Mouse (Mus musculus) brain, adult 2 months (tissue): Measurements from ENCODE around the gene Rmnd1.
"Not testable (repeated sequence)": the region's sequence is repeated elsewhere in the genome, so short reads cannot be mapped to it uniquely, and the experiment has no call there.

ENCODE experiments used
- DNase-seq: peaks from one replicate; pipeline ENCODE4 v3.0.0; 2011; ENCODE audit warnings: low read depth, low spot score

The Rmnd1 gene

DNA sequence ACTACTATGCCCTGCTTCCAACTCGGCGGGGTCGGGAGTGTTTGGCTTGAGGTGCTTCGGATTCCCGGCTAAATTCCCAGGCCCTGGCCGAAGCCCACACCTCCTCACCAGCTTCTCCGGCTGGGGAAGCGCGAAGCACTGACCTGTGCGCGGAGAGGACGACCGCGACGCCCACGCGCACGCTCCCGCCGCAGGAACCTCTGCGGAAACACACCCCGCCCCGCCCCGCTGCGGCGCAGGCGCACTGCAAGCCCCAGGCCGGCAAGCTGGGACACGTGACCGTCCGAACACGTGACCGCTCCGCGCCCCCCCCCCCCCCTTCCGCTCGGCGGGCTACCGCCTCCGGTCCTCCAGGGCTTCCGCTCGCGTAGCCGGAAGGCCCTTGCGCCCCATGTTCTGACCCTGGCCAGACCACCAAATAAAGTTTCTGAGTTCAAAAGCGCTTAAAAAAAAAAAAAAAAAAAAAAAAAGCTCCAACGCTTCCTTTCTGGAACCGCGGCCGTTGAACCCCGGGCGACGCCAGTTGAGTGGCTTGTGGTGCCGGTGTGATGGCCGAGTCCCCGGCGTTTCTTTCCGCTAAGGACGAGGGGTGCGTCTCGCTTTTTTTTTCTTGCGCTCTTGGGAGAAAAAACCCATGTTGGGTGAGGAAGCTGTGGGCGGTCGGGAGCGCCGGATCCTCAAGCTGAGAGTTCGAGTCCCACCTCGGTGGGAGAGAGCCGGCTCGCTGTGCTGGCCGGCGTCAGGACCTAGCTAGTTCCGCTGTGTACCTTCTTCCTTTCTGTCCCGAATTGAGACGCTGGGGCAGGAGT, at the start of gene Rmnd1, which contains the start of gene Armt1:
Rmnd1 (minus strand) TSS at position 266 of the 809 bp plus-strand sequence.
Armt1 (plus strand) TSS at position 345 of the 809 bp plus-strand sequence.
- DNase-seq: peak; percentile 99

DNA sequence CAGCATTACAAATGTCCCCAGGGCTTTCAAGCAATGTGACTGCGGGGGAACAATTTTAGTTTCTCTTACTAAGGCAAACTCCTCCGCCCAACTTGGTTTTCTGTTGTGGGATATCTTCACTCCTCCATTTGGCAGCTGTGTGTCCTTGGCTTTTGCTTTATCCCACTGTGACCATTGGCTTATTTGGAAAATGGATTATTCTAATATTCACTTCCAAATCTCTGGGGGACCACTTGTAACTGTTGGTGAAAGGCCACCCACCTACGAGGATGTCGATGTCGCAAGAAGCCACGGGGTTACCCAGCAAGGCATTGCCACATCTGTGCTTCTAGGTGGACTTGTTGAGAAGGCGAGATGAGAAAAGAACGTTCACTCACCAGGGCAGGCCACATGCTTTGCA, 49.5 kb upstream of the Rmnd1 start:
- no peak for DNase-seq

DNA sequence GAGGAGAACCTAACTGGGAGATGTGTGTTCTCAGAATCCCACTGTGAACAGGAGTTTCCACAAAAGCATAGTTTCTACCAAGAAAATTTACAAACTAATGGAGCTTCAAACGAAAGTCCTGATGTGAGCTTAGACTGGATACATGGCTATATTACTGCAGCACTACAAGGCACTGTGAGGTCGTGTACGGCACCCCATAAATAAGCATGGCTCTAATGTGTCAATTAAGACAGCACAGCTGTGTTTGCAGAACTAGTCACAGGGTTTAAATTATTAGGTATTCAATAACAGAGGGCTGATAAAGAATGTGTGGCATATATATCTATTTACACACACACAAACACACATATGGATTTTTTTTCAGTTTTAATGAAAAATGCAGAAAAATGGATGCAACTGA, 48.7 kb upstream of the Rmnd1 start:
- no peak for DNase-seq

DNA sequence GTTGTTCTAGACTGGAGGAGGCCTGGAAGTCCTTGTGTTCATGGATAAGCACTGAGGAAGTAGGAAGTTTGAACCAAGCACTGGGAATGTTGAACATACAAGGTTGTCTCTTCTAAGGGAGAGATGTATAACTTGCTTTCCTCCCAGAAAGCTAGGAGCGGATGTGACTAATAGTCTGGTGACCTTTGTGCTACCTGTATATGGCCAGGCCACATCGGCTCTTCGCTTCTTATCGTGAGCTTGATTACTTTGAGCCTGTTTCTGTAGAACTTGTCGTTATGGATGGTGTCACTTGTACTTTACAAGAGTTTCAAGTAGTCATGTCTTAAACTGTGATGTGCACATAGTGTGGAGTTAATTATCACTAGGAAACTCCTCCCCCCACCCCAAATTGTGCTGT, 44.4 kb upstream of the Rmnd1 start:
- no peak for DNase-seq

DNA sequence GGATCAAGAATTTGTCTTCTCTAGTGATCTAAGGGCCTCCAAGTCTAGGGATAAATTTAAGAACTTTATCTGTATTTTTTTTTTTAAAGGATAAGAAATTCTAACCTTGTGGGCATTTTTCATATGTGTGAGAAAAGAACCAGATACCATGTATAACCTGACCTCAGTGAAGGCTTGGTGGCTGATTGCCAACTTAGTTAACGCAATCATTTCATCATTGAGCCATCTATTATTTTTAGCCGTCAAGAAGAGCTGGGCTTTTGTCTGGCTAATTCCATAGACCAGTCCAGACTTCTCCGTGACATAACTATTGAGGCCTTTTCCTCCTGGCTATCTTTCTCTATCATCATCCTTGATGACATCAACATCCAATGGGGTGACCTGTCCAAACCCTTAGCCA, 43.2 kb upstream of the Rmnd1 start:
- no peak for DNase-seq

DNA sequence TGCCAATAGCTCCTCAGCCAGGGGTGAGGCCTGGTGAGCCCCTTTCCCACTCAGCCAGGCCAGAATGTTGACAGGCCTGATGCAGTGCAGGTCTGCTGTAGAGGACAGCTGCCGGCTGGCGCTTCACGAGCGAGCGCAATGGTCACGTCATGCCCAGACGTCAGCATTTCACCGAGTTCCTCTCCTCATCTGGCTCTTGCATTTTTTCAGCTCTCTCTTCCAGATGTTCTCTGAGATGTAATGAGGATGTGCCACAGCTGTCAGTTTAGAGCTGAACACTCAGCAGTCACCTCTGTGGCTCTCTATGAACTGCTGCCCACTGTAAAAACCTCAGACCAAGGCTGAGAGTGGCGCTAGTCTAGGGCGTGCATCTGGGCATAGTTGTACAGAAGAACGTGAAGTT, 41.4 kb upstream of the Rmnd1 start:
- no peak for DNase-seq

DNA sequence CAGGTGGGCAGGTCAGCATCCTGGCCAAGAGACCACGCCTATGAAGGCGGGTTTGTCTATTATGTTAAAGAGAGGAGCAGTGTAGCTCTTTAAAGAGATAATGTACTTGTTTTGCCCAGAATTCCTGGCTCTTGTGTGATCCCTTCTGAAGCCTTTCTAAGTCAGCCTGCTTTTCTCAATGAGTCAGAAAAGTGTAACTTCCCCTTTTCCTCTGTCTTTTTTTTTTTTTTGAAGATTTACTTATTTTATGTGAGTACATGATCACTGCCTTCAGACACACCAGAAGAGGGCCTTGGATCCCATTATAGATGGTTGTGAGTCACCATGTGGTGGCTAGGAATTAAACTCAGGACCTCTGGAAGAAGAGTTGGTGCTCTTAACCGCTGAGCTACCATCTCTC, 37.2 kb upstream of the Rmnd1 start:
- DNase-seq: no peak

DNA sequence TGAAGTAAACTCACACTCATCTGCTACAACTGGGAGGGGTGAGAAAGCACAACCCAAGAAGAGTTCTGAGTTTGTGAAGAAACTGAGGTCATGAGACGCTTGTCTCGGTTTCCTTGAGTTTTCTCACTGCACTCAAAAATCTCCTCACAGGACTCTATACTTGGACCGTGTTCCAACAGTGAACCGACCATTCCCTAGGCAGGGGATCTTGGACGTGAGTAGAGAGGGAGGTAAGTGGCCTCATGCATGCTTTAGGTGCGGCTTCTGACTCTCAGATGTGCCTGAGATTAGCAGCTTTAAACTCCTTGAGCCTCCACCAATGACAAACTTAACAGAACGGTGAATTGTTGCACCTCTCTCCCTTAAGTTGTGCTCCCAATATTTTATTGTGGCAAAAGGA, 33.6 kb upstream of the Rmnd1 start:
- no peak for DNase-seq

DNA sequence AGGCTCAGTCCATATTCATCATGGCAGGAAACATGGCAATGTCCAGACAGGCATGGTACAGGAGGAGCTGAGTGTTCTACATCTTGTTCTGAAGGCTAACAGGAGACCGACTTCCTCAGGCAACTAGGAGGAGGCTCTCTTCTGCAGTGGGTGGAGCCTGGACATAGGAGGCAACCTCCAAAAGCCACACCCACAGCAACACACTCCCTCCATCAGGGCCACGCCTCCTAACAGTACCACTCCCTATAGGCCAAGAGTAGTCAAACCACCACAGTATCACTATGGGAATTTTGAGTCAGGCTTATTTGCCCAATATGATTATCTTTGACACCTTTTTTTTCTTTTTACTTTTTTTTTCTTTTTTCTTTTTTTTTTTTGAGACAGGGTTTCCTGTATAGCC, 28.0 kb upstream of the Rmnd1 start:
- DNase-seq: no peak

DNA sequence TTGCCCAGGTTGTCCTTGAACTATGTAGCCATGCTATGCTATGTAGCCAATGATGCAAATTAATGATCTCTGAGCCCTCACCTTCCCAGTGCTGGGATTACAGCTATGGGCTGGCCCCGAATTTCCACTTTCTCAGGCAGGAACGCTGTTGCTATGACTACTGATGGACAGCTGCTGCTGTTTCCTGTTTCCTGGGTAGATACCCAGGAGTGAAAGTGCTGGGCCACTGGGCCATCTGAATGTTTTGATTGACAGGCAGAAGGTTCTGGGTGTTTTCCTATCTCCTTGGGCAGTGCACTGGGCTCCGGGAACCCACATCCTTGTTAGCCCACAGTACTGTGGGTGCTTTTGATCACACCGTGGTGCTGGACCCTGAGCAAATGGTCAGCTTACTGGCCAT, 24.2 kb upstream of the Rmnd1 start:
- DNase-seq: no peak

DNA sequence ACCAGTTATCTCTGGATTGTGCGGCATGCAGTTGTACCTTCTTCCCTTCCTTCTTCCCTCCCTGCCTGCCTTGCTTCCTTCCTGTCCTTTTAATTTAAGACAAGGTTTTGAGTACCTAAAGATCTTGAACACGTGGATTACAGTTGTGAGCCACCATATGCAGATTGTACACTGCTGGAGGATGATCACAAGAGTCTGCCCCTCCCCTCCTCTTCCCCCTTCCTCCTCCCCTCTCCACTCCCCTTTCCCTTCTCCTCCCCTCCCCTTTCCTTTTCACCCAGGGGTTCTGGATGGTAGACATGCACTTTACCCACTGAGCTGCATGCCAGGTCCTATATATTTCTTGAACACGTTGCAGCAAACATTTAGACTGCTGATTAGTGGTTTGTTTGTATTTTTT, 3.2 kb upstream of the Rmnd1 start:
- DNase-seq: no peak

DNA sequence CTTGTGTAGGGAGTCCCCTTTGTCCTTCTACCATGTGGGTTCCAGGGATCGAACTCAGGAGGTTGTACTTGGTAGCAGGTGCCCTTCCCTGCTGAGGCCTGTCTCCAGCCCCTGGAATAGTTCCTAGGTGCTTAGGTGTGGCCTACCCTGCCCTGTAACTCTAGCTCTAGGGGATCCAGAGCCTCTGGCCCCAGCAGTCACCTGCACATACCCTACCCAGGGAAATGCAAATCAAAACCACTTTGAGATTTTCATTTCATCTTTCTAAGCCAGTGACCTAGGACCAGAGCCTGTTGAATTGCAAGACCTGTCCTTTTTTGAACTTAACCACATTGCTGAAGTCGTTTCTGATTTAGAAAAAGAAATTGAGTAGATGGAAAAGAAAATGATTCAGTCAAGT, 1.7 kb upstream of the Rmnd1 start:
- DNase-seq: not testable (repeated sequence)

DNA sequence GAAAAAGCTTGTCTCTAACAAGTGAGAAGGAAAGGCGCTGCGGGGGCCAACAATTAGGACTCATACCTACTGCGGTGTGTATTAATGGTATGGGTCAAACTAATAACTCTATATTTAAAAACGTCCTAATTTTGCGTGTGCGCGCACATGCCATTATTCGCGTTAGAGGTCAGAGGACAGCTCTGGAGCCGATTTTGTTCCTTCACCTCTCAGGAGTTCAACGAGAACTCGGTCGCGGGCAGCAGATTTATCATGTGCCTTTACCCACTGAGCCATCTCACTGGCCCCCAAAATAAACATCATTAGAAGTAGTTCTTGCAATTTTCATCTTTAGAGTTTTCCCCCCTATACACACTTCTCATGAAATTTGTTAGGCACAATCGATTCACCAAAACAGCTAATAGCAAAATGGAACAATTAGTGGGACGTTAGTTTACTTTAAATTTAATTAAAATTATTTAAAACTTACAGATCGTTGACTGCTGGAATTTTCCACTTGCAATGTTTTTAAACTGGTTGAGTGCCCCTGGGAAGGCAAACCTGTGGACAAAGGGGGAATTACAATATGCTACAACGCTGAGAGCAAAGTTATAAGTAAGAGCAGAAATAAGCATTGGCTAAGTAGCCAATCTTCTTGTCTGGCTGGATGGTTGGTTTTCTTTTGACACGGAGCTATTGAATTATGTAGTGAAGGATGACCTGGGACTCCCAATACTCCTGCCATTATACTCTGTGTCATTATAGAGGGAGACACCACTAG, 988 bp upstream of the Rmnd1 start:
- no peak for DNase-seq

DNA sequence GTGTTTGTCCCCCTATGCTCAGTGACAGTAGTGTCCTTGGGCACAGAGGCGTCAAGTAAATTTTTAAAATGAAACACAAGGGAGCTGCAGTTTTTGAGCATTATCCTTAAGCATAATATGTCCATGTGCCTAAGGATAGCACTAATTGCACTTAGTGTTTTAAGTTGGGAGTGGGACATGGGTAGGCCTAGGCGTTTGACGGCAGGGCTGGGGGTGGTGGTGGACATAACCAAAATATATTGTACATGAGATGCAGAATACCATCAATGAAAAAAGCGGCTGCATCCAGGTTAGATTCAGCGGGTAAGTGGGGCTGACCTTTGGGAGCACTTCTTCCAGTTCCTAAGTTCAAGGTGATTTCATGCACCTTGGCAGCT, 454 bp downstream of the Rmnd1 start:
- no peak for DNase-seq

DNA sequence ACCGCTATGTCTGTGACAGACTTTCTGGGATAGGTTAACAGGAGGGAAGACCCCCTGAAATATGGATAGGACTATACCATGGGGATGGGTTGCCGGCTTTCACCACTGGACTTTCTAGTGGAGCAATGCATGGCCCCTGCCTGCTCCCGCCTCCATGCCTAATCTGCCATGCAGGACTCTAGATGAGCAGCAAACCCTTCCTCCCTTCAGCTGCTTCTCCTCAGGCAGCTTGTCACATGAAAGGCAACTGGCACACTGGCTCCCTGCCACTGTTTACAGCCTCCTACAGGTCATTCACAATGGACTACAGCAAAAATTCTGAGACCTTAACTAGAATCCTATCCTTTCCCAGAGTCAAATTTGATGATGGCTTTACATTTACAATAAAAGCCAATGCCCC, 1.4 kb downstream of the Rmnd1 start:
- peak; percentile 80 for DNase-seq

DNA sequence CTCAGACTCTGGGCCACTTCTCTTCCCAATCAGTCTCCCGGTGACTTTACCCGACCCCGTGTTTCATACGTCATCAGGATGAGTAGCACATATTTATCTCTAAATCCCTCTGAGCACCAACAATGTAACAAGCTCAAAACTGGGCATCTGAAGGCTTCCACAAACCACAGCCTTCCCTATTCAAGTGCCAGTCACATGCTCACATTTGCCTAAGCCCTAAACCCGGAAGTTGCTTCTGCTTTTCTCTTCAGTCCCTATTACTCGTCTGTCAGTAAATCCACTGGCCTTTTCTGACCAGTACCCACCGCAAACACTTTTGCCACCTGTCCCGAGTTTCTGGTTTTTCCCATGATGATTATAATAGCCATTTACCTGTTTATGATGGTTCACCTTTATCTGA, 1.8 kb downstream of the Rmnd1 start:
- no peak for DNase-seq

DNA sequence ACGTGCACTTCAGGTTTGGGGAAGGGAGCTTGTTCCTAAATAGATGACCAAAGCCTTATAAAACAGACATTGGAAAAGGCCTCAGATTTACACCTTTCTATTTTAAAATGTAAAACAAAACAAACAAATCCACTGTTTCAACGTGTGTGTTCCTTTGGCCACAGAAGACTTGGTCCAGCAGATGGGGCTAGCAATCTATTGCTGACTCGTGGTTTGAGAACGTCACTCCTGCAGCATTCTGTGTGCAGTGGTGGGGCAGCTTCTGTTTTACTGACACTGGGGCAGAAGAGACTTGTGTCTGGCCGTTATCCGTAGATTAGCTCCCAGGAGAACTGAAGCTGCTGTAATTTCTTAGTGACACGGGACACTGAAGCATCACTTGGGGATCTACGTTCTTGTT, 6.9 kb downstream of the Rmnd1 start:
- peak; percentile 50 for DNase-seq

DNA sequence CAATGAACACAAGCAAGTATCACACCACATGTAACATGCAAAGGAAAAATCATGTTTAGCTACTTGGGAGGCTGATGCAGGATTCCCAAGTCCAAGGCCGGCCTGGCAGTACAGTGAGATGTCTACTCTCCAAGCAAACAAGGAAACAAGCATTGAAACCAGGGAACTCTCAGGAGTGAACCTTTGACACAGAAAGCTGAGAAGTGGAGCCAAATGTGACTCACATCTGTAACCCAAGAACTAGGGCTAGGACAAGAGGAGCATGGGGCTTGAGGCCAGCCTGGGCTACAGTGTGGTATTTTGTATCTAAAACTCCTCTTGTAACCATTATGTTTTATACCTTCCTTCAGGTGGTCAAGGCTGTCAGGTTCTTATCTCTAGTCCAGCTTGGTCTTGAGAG, 25.0 kb downstream of the Rmnd1 start:
- DNase-seq: no peak

DNA sequence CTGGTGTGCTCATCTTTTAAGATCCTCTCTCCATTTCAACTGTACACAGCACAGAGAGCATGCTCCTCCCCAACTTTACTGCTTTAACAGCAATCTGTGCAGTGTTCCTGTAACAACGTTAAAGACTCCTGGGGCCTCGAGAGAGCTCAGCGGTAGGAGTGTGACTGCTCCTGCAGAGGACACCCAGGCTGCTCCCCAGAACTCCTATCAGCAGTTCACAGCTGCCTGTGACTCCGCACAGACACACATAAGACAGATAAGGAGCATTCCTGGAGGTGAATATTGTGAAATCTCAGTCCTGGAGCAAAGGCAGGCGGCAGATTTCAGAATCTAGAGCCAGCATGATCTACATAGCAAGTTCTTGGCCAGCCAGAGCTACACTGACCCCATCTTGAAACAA, 26.7 kb downstream of the Rmnd1 start:
- no peak for DNase-seq

DNA sequence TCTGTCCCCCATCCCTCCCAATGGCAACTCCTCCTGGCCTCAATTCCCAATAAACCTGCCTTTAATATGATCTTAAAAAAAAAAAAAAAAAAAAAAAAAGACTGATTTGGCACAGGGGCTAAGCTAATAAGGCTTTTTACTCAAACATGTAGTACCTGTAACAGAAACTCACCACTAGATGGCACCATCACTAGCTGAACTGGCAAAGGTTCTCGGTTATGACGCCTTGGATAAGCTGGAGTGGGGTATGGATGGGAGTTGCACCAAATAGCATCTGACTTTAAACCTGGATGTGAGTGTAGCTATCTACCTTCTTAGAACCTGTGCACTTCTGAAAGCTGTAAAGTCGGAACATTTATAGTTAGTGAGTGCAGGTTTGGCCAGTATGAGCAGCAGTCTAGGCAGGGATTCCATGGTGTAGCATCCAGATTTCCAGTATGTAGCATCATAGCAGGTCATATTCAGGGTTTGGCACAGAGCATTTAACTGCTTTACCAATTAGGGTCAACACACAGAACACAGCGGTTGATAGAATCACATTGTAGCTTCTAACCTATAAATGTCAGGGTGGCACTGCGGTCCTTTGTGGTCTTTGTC, 27.2 kb downstream of the Rmnd1 start:
- DNase-seq: peak; percentile 88

DNA sequence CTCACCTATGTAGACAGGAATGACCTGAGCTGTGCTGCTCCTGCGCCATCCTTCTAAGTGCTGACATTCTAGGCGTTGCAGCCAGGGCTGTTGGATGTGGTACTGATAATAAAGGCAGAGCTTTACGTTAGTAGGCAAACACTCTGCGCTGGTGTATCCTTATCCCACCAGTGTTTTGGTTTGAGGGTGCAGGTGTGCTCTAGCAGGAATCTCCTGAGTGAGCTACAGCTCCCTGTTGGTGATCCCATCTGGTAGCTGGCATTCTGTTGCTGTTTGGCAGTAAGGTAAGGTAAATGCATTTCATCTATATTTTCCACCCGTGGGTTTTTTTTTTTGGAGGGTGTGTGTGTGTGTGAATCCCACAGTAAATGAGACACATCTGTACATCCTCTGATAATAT, 34.1 kb downstream of the Rmnd1 start:
- DNase-seq: peak; percentile 54

DNA sequence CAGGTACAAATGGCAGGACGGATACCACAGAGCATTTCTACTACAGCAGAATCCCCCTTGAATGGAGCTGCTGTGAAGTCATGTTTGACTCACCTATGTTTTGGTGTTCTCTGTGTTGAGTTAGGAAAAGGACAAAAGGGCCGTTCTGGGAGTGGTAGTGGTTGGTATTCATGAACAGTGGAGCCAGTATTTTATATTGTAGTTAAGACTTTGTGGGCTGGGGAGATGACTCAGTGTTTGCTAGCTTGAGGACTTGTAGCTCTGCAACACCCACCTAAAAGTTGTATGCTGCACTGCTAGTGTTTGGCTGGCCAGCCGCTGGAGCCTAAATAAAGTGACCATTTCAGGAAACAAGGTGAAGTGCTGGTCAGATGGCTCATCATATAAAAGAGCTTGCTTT, 36.9 kb downstream of the Rmnd1 start:
- peak; percentile 70 for DNase-seq

DNA sequence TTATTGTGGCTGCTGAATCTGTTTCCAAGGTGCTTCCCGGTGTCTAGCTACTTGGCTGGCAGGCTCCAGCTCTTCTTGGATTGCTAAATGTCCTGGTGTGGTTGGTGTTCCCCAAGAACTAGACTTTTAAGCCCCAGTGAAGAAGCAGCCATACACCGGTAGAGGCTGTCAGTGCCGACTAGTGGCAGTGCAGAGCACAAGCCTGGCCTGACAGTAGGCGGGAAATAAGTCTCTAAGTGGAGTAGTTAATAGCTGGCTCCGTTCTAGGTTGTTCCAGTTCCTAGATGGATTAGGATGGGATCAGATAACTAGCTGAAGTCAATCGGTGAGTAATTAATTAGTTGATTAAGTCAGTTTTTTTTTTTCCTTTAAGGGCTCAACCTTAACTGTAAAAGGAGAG, 40.3 kb downstream of the Rmnd1 start:
- peak; percentile 69 for DNase-seq
